Mouse (Mus musculus) embryonic facial prominence, embryonic 14.5 days (tissue): Measurements from ENCODE around the gene Slf2. TPM values are rescaled to one million over a fixed set of nuclear protein-coding genes. Genes with fewer than 3 reads are reported as not detected.

ENCODE experiments used
- ATAC-seq: fragments of 200-750 bp; cut with Nextera tagmentation; 2 replicates; pipeline ENCODE4 v1.8.0; 2017; ENCODE audit warnings: low read depth, moderate number of reproducible peaks, moderate TSS enrichment
- DNase-seq: peaks from one replicate; pipeline ENCODE4 v3.0.0-alpha.2; 2015; ENCODE audit warnings: low spot score
- H3K27ac ChIP-seq: fragments of 300-500 bp; sonication (generic); replicated peaks from 2 replicates; pipeline ENCODE4 v1.5.1; 2014; ENCODE audit warnings: low read depth, mild to moderate bottlenecking, low read length, moderate library complexity
- H3K27me3 ChIP-seq: fragments of 300-500 bp; sonication (generic); replicated peaks from 2 replicates; pipeline ENCODE4 v1.6.1; 2014; ENCODE audit warnings: low read length; ENCODE audit not compliant: control insufficient read depth, insufficient read depth
- H3K36me3 ChIP-seq: fragments of 300-500 bp; sonication (generic); 2 replicates; pipeline ENCODE4 v1.6.1; 2014; ENCODE audit warnings: low read length, mixed read lengths; ENCODE audit not compliant: control insufficient read depth, insufficient read depth
- H3K4me1 ChIP-seq: fragments of 300-500 bp; sonication (generic); 2 replicates; pipeline ENCODE4 v1.6.1; 2014; ENCODE audit warnings: antibody characterized with exemption, low read length; ENCODE audit not compliant: control insufficient read depth, insufficient read depth
- H3K4me2 ChIP-seq: fragments of 300-500 bp; sonication (generic); 2 replicates; pipeline ENCODE4 v1.6.1; 2014; ENCODE audit warnings: low read depth, mild to moderate bottlenecking, low read length, moderate library complexity, mixed read lengths
- H3K4me3 ChIP-seq: fragments of 300-500 bp; sonication (generic); 2 replicates; pipeline ENCODE4 v1.5.1; 2014; ENCODE audit warnings: low read depth, mild to moderate bottlenecking, low read length
- H3K9ac ChIP-seq: fragments of 300-500 bp; sonication (generic); 2 replicates; pipeline ENCODE4 v1.6.1; 2014; ENCODE audit warnings: low read depth, mild to moderate bottlenecking, low read length, moderate library complexity, mixed read lengths
- H3K9me3 ChIP-seq: fragments of 300-500 bp; sonication (generic); 2 replicates; pipeline ENCODE4 v1.6.1; 2016; ENCODE audit warnings: low read length; ENCODE audit not compliant: control insufficient read depth
- WGBS: fragments of 180-500 bp; shearing (Covaris S2); extraction: QIAGEN DNeasy Blood & Tissue Kit; methylation state at CpG from one replicate; pipeline ENCODE4 v1.1.7; 2014; 5-methylcytosine and 5-hydroxymethylcytosine counted together
- polyA plus RNA-seq: library from polyadenylated mRNA; unstranded; fragments of >200 nt; fragmentation: Nextera tagmentation; extraction: Ambion mirVana; gene quantifications from 2 replicates; pipeline ENCODE4 v1.2.1, GENCODE M21; 2014

The Slf2 gene
- polyA plus RNA-seq, 1 experiment from 2014 or later: 38.4 TPM

DNA sequence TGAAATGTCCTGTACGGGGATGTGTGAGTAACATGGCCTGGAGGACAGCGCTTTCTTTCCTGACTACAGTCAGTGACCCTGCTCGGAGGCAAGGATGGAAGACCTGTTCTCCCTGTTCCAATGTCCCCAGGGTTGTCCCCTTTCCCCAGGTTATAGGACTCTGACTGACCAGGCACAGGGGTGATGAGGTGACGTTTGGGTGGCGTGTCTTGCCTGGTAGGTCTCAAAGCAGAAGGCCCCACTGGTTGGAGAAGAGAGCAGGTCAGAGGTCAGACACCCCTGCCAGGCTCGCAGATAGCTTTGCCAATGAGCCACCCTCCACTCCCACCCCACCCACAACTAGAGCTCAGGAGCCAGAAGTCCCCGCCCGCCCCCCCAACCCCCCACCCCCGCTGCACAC lies 98.6 kb downstream of the Slf2 start:
- H3K27me3 ChIP-seq: no peaks in the 10 kb centered on the region
- ATAC-seq (no peak), DNase-seq (no peak)

GRCm38 (mm10) chr19:45030111-45030510 lies 99.2 kb downstream of the Slf2 start:
- ATAC-seq: no peak; the same call in 1 of the 2 replicates
- peaks cover 38% of the 10 kb centered on the region for H3K36me3 ChIP-seq

More for the DNA sequence above, 98.6 kb downstream of the Slf2 start:
- Histone ChIP-seq H3K36me3 (peaks cover 43% of the 10 kb centered on the region), H3K27ac (no peak overlapping the region), H3K4me3 (no peak overlapping the region), H3K9me3 (no peaks in the 10 kb centered on the region), H3K4me1 (0 out of 2 replicates have a peak, but pooled peaks cover 2% of the 10 kb centered on the region), H3K4me2 (no peak overlapping the region), H3K9ac (no peak overlapping the region)
- 48% methylated on average over 9 of the region's 9 CpGs for WGBS

DNA sequence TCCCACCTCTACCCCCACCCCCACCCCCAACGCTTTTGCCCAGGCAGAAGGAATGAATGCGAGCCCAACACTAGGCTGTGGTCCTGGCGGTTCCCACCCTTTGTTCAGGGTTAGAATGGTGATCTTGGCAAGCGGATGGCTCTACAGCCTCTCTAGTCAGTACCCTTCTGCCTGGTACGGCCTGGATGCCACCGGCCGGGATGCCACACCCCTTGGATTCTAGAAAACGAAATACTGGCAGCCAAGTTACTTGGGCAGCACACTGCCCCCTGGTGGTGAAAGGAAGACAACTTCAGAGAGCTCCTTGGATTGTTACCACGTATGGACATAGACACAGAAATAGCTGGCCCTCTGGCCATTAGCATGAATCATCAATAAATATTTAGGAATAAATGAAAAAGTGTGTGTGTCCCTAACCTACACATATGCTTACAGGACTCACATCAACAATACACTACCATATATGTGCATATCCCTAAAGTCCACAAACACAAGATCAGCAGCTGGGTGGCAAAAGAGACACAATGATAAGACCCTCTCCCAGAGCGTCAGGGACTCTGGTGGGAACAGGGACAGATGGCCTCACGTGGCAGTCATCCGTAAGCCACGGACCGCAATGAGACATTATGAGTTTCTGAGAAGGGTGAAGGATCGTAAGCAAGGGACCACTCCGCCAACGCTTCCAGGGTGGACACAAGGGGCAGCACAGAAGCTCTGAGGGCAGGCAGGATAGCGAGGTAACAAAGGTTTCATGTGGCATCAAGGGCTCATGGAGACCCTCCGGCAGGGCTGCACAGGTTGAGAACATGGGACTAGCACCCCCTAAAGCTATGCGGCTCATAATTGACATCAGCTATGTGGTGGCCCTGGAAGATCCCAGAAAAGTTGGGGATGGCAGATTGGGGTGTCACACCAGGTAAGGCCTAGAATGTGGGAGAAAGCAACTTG lies 100.1 kb downstream of the Slf2 start:
- Histone ChIP-seq H3K4me1 (0 out of 2 replicates have a peak, but pooled peaks cover 2% of the 10 kb centered on the region), H3K4me3 (no peak overlapping the region), H3K9ac (no peak overlapping the region), H3K9me3 (no peaks in the 10 kb centered on the region), H3K27ac (no peak overlapping the region), H3K27me3 (no peaks in the 10 kb centered on the region), H3K36me3 (peaks cover 28% of the 10 kb centered on the region), H3K4me2 (peak overlapping the region; percentile 45)
- no peak for ATAC-seq
- 40% methylated on average over 20 of the region's 20 CpGs for WGBS
- peak; percentile 94 for DNase-seq

More at GRCm38 (mm10) chr19:45030111-45030510, 99.2 kb downstream of the Slf2 start:
- Histone ChIP-seq H3K9me3 (no peaks in the 10 kb centered on the region), H3K27ac (no peak overlapping the region), H3K27me3 (no peaks in the 10 kb centered on the region), H3K4me1 (0 out of 2 replicates have a peak, but pooled peaks cover 2% of the 10 kb centered on the region), H3K4me2 (no peak overlapping the region), H3K9ac (no peak overlapping the region), H3K4me3 (no peak overlapping the region)
- WGBS: 41% methylated on average over 8 of the region's 8 CpGs
- DNase-seq: no peak

DNA sequence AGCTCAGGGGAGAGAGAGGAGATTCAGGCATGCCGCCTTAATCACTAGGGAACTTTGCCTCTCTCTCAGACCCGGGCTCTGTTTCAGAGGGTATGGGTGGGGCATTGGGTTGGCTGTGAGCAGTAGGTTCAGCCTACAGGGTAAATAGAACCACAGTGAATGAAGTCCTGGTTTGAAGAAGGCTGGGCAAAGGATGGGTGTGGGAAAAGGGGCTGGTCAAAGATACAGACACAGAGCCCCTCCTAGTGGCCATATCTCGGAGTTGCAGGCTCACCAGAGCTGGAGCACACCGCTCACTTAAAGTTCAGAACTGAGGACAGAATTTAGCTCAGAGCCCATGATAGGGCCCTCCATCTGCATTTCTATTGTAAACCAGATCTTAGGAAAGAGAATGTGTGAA lies 100.8 kb downstream of the Slf2 start:
- WGBS: 10% methylated on average over 4 of the region's 4 CpGs
- Histone ChIP-seq H3K9ac (no peak overlapping the region), H3K4me2 (no peak overlapping the region), H3K4me3 (no peak overlapping the region), H3K4me1 (0 out of 2 replicates have a peak, but pooled peaks cover 2% of the 10 kb centered on the region), H3K36me3 (peaks cover 21% of the 10 kb centered on the region), H3K27me3 (no peaks in the 10 kb centered on the region), H3K27ac (no peak overlapping the region), H3K9me3 (no peaks in the 10 kb centered on the region)
- DNase-seq: peak; percentile 89
- peak; percentile 58 for ATAC-seq

Other genes with a start within 250 kb of the Slf2 start
- gene Pax2, start 175.1 kb upstream of the Slf2 start, polyA plus RNA-seq: 0.14 and 0.22 TPM in 2 replicates
- gene Sema4g, start 58.0 kb downstream of the Slf2 start, polyA plus RNA-seq: 2.9 and 4.3 TPM in 2 replicates
- gene Twnk, start 74.5 kb downstream of the Slf2 start, polyA plus RNA-seq: 10.5 and 11.2 TPM in 2 replicates
- 47.4 and 49.2 TPM in 2 replicates for gene Mrpl43, start 75.3 kb downstream of the Slf2 start, polyA plus RNA-seq
- gene Lzts2, start 83.3 kb downstream of the Slf2 start, polyA plus RNA-seq: 51.2 and 56.1 TPM in 2 replicates
- 0.32 and 0.67 TPM in 2 replicates for gene Pdzd7, start 114.6 kb downstream of the Slf2 start, polyA plus RNA-seq
- gene Sfxn3, start 116.4 kb downstream of the Slf2 start, polyA plus RNA-seq: 28.1 and 31.1 TPM in 2 replicates
- gene Kazald1, start 144.1 kb downstream of the Slf2 start, polyA plus RNA-seq: 51.5 and 64.9 TPM in 2 replicates
- 1.7 and 1.9 TPM in 2 replicates for gene Tlx1, start 219.5 kb downstream of the Slf2 start, polyA plus RNA-seq